Mouse (Mus musculus): ENCODE data around the gene Tpi1.

DNA sequence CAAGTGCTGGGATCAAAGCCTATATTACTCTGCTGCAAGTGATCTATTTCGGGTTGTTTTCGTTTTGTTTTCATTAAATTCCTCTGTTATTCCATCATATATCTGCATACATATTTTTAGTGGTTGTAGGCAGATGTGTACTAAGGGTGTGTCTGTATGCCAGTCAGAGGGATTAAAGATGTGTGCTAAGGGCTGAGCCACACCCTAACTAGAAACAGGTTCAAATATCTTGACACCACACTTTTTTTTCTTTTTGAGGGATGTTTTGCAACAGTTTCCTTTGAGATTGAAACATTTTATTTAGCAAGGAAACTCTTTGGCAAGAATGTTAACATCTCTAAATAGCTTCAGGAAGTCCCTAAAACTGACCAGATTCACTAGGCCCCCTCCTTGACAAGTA lies 17.9 kb downstream of the Tpi1 start:
- no peak for TF ChIP-seq ZC3H11A (IDR thresholded peaks at IDR 0.05; ENCODE audit: borderline replicate concordance, low read depth, low read length)
- TF ChIP-seq CHD2 (IDR thresholded peaks at IDR 0.05; ENCODE audit: low read depth, low read length), result no peak
- TF ChIP-seq MAFK (IDR thresholded peaks at IDR 0.05; ENCODE audit: insufficient read depth, low read depth, low read length), result no peak
- TF ChIP-seq ZNF384 (IDR thresholded peaks at IDR 0.05; ENCODE audit: low read depth, low read length), result no peak
